Mouse (Mus musculus): ENCODE results near the gene 2810021J22Rik. TPM values are rescaled to one million over a fixed set of nuclear protein-coding genes. Genes with fewer than 3 reads are reported as not detected.

The 2810021J22Rik gene
- 7.6 TPM for polyA plus RNA-seq (2014; fragmentation: Illumina TruSeq; extraction: RNeasy Lipid Tissue Mini Kit (QIAGEN cat#74804); ENCODE audit: low replicate concordance)

DNA sequence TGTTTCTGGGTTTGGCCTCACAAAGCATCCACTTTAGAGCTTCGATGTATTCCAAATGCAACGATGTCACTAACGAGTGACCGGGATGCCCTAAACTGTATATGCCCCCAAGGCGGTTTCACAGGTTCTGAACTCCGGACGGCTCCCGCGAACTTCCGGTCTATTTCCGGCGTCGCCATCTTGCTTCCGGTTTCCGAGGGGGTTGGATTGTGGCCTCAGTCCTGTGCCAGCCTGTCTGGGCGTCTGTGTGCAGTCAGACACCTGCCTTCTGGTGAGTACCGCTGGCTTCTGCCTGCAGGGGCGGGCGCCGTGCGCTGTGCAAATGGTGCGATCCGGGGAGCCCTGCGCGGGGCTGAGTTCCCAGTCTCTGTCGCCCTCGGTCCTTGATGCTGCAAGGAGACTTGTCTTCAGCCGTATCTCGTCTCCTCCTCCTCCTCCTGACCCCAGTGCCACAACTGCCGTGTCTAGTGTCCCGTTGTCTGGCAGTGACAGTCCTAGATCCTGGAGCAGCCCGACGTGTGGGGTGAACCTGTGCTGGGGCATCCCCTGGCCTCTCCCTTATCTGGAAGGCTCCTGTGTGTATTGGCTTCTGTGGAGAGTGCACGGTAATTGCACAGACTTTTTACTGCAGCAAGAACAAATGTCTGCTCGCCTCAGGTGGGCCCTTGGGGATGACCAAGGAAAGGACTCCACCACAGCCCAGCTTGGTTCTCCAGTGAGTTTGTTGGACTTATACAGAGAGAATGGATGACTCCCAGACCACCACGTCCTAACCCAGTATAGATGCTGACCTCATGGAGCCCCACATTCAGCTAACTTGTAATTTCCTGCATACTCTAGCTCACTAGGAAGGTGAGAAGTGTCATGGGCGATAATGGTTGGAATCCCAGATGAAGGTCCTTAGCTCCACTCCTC is at the start of gene 2810021J22Rik:
Gene 2810021J22Rik (plus strand): TSS at position 178 of the 915 bp plus-strand sequence.

DNA sequence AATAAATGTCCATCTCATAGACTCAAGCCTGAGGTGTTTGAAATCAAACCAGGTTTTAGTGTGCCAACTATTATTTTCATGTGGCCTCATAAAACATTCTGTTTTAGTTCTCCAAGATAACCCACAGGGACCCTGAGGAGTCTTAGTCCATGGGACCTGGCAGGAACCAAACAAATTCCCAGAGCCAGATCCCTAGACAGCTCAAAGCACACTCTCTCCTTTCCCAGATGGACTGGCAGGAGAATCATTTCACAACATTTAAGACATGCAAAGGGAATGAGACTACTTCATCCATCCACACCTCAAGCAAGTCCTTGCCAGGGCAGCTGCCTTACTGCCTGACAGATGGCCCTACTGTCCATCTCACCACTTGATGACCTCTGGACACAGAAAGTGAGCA is 38.1 kb upstream of the 2810021J22Rik start, which contains the start of gene Olfr312:
Gene Olfr312 (plus strand): TSS at position 301 of the 400 bp plus-strand sequence.

DNA sequence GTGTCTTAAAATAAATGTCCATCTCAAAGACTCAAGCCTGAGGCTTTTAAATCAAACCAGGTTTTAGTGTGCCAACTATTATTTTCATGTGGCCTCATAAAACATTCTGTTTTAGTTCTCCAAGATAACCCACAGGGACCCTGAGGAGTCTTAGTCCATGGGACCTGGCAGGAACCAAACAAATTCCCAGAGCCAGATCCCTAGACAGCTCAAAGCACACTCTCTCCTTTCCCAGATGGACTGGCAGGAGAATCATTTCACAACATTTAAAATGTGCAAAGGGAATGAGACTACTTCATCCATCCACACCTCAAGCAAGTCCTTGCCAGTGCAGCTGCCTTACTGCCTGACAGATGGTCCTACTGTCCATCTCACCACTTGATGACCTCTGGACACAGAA is 28.1 kb upstream of the 2810021J22Rik start, which contains the start of gene Olfr311:
Gene Olfr311 (plus strand): TSS at position 301 of the 400 bp plus-strand sequence.

DNA sequence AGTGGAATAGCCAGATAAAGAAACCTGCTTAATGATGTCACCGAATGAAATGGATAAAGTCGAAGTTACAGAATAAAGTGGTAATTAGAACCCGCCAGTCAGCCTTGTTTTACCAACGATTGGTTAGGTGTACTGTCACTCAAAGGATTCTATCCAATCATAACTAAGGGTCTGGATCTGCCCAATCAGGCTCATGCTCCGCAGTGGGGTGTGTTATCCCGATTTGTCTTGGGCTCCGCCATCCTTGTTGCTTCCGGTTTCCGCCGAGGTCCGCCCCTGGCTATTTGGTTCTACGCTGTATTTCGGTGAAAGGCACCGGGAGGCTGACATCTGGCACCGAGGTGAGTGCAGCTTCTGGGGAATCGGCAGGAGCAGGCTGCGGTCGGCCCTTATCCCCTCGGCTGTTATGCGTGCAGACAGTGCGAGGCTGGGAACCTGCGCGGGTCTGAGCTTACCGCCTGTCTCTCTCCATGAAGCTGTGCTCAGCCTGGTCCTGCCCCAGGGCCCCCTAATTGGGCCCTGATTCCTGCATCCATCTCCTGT is 20.0 kb upstream of the 2810021J22Rik start, which contains the start of gene Gm12258:
Gene Gm12258 (plus strand): TSS at position 240 of the 543 bp plus-strand sequence.

DNA sequence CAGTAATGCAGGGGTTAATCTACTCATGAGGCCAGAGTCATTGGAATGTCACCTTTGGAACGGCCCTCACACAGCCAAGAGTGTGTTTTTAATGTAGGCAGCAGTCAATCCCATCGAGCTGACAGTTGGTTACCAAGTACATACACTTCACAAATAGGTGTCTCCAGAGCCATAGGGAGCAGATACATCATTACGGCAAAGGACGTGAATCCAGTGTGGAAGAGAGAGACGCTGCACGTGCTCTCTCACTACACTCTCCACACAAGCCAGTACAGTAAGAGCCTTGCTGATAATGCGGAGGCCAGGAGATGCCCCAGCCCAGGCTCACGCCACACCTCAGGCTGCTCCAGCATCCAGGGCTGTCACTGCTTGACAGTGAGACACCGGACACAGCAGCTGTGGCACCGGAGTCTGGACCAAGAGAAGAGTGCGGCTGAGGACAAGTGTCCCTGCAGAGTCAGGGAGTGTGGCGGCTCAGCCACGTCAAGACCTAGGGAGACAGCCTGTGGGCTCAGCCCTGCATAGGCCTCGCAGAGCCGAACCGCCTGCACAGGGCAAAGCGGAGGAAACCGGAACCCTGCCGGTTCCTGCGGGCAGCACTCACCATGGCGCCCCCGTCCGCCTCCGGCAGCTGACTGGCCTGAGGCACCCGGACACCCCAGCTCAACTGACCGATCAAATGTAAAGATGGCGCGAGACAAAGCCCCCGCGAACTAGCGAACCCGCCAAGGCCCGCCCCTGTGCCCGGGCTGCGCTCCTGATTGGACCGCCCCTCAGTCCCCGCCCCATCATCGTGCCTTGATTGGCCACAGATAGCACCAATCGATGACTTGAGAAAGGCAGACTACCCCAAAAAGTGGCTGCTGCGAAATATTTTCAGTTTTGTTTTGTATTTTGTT is 36.7 kb downstream of the 2810021J22Rik start, which contains the start of gene Zfp39:
Gene Zfp39 (minus strand): TSS at position 715 of the 899 bp plus-strand sequence.

DNA sequence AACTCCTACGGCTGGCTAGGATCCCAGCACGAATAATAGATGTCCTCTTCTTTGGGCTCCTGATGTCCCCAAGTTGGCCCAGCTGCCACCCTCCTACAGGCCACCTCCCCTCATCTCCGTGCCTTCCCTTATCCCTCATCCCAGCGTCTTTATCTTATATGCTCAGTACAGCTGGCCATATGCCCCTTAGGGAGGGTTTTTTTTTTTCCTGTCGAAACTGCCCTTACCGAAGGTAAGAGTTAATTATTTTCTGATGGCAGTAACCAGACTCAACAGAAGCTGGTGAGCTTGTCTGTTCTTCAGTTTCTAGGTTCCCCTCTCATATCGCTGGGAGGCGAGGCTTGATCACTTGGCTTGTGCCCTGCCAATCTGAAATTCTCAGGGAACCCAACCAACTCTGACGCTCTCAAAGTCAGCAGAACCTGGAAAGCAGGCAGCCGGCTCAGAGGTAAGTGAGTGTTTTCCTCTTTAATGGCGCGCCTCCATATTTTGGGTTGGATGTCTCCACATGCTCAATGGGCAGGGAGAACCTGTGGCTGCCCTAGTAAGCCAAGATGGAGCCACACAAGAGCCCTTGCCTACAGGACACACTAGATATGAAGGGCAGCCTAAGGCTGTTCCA is 50.8 kb downstream of the 2810021J22Rik start, which contains the start of gene Btnl10:
Gene Btnl10 (plus strand): TSS at position 164 of the 622 bp plus-strand sequence.

Other genes starting within 250 kb of the 2810021J22Rik start
- gene Olfr323, start 236.7 kb upstream of the 2810021J22Rik start, polyA plus RNA-seq (2014; fragmentation: Illumina TruSeq; extraction: RNeasy Lipid Tissue Mini Kit (QIAGEN cat#74804); ENCODE audit: low replicate concordance) = not detected
- gene Trim58, start 226.8 kb upstream of the 2810021J22Rik start, polyA plus RNA-seq (2014; fragmentation: Illumina TruSeq; extraction: RNeasy Lipid Tissue Mini Kit (QIAGEN cat#74804); ENCODE audit: low replicate concordance) = not detected
- not detected for gene Olfr322, start 208.4 kb upstream of the 2810021J22Rik start, polyA plus RNA-seq (2014; fragmentation: Illumina TruSeq; extraction: RNeasy Lipid Tissue Mini Kit (QIAGEN cat#74804); ENCODE audit: low replicate concordance)
- gene Olfr320, start 186.1 kb upstream of the 2810021J22Rik start, polyA plus RNA-seq (2014; fragmentation: Illumina TruSeq; extraction: RNeasy Lipid Tissue Mini Kit (QIAGEN cat#74804); ENCODE audit: low replicate concordance) = not detected
- not detected for gene Olfr319, start 168.1 kb upstream of the 2810021J22Rik start, polyA plus RNA-seq (2014; fragmentation: Illumina TruSeq; extraction: RNeasy Lipid Tissue Mini Kit (QIAGEN cat#74804); ENCODE audit: low replicate concordance)
- gene Olfr318, start 143.2 kb upstream of the 2810021J22Rik start, polyA plus RNA-seq (2014; fragmentation: Illumina TruSeq; extraction: RNeasy Lipid Tissue Mini Kit (QIAGEN cat#74804); ENCODE audit: low replicate concordance) = not detected
- not detected for gene Olfr317, start 128.0 kb upstream of the 2810021J22Rik start, polyA plus RNA-seq (2014; fragmentation: Illumina TruSeq; extraction: RNeasy Lipid Tissue Mini Kit (QIAGEN cat#74804); ENCODE audit: low replicate concordance)
- gene Olfr316, start 114.5 kb upstream of the 2810021J22Rik start, polyA plus RNA-seq (2014; fragmentation: Illumina TruSeq; extraction: RNeasy Lipid Tissue Mini Kit (QIAGEN cat#74804); ENCODE audit: low replicate concordance) = not detected
- gene Olfr315, start 94.0 kb upstream of the 2810021J22Rik start, polyA plus RNA-seq (2014; fragmentation: Illumina TruSeq; extraction: RNeasy Lipid Tissue Mini Kit (QIAGEN cat#74804); ENCODE audit: low replicate concordance) = not detected
- not detected for gene Olfr314, start 84.3 kb upstream of the 2810021J22Rik start, polyA plus RNA-seq (2014; fragmentation: Illumina TruSeq; extraction: RNeasy Lipid Tissue Mini Kit (QIAGEN cat#74804); ENCODE audit: low replicate concordance)
- 3.0 TPM for gene Fam183b, start 65.3 kb upstream of the 2810021J22Rik start, polyA plus RNA-seq (2014; fragmentation: Illumina TruSeq; extraction: RNeasy Lipid Tissue Mini Kit (QIAGEN cat#74804); ENCODE audit: low replicate concordance)
- gene Olfr313, start 52.2 kb upstream of the 2810021J22Rik start, polyA plus RNA-seq (2014; fragmentation: Illumina TruSeq; extraction: RNeasy Lipid Tissue Mini Kit (QIAGEN cat#74804); ENCODE audit: low replicate concordance) = not detected
- not detected for gene Olfr312, start 38.0 kb upstream of the 2810021J22Rik start, polyA plus RNA-seq (2014; fragmentation: Illumina TruSeq; extraction: RNeasy Lipid Tissue Mini Kit (QIAGEN cat#74804); ENCODE audit: low replicate concordance)
- gene Olfr311, start 28.0 kb upstream of the 2810021J22Rik start, polyA plus RNA-seq (2014; fragmentation: Illumina TruSeq; extraction: RNeasy Lipid Tissue Mini Kit (QIAGEN cat#74804); ENCODE audit: low replicate concordance) = not detected
- gene Gm12258, start 20.1 kb upstream of the 2810021J22Rik start, polyA plus RNA-seq (2014; fragmentation: Illumina TruSeq; extraction: RNeasy Lipid Tissue Mini Kit (QIAGEN cat#74804); ENCODE audit: low replicate concordance) = 7.5 TPM
- 1.9 TPM for gene Zfp39, start 37.0 kb downstream of the 2810021J22Rik start, polyA plus RNA-seq (2014; fragmentation: Illumina TruSeq; extraction: RNeasy Lipid Tissue Mini Kit (QIAGEN cat#74804); ENCODE audit: low replicate concordance)
- gene Btnl10, start 50.7 kb downstream of the 2810021J22Rik start, polyA plus RNA-seq (2014; fragmentation: Illumina TruSeq; extraction: RNeasy Lipid Tissue Mini Kit (QIAGEN cat#74804); ENCODE audit: low replicate concordance) = not detected
- gene Rnf187, start 71.7 kb downstream of the 2810021J22Rik start, polyA plus RNA-seq (2014; fragmentation: Illumina TruSeq; extraction: RNeasy Lipid Tissue Mini Kit (QIAGEN cat#74804); ENCODE audit: low replicate concordance) = 3.1 TPM
- gene Hist3h2ba, start 81.7 kb downstream of the 2810021J22Rik start, polyA plus RNA-seq (2014; fragmentation: Illumina TruSeq; extraction: RNeasy Lipid Tissue Mini Kit (QIAGEN cat#74804); ENCODE audit: low replicate concordance) = not detected
- gene Hist3h2a, start 87.5 kb downstream of the 2810021J22Rik start, polyA plus RNA-seq (2014; fragmentation: Illumina TruSeq; extraction: RNeasy Lipid Tissue Mini Kit (QIAGEN cat#74804); ENCODE audit: low replicate concordance) = 8.1 TPM
- gene Trim17, start 87.5 kb downstream of the 2810021J22Rik start, polyA plus RNA-seq (2014; fragmentation: Illumina TruSeq; extraction: RNeasy Lipid Tissue Mini Kit (QIAGEN cat#74804); ENCODE audit: low replicate concordance) = not detected
- 1.6 TPM for gene Trim11, start 110.9 kb downstream of the 2810021J22Rik start, polyA plus RNA-seq (2014; fragmentation: Illumina TruSeq; extraction: RNeasy Lipid Tissue Mini Kit (QIAGEN cat#74804); ENCODE audit: low replicate concordance)

Data from small intestine, adult 10 weeks (tissue).